ENCODE assay signal across 9 mouse cellular contexts in the genomic region with DNA sequence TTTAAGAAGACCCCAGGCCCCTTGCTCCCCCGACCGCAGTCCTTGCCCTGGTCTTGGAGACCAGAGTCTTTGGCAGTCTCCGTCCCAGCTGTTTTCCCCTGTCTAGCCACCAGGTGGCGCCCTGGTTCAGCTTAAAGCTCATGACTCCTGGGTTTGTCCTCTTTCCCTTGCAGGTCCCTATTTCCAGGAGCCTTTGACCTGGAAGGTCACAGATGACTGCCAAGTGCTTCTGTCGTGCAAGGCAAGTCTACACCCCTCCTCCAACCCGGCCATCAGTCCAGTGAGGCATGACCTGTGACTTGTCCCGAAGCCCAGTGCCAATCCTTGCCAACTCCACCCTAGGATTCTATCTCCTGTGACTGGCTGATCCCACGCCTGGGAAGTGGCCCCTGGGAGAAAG. TPM values are rescaled to one million over a fixed set of nuclear protein-coding genes. Genes with fewer than 3 reads are reported as not detected.
DNase-seq lines count a peak whose midpoint lies in the region; ATAC-seq and TF ChIP-seq lines count a peak whose summit lies in the region.
"Had no signal": no experiment of that assay in that cellular context is flagged by ENCODE, and none has a peak within 500 bp of the region (broad histone marks: within the 10 kb centered on the region; RNA-seq: fewer than 3 reads in every experiment).

No protein-coding gene starts in this region.

- no peak overlapping the region for H3K9ac ChIP-seq in kidney, postnatal 0 days (ENCODE audit: low read depth, low read length)
- H3K9ac ChIP-seq in liver, embryonic 11.5 days (ENCODE audit: low read depth, low read length), result no peak overlapping the region
- H3K9ac ChIP-seq: heart, embryonic 13.5 days had no signal

- H3K27ac ChIP-seq in kidney, postnatal 0 days, result no peak overlapping the region
- H3K27ac ChIP-seq in liver, embryonic 11.5 days (ENCODE audit: low read depth, low read length), result no peak overlapping the region
- H3K27ac ChIP-seq: heart, embryonic 13.5 days had no signal

- 11% methylated on average over 8 of the region's 8 CpGs for WGBS in kidney, postnatal 0 days
- 25% methylated on average over 8 of the region's 8 CpGs for WGBS in liver, embryonic 11.5 days

- no peak overlapping the region for H3K4me2 ChIP-seq in kidney, postnatal 0 days (ENCODE audit: low read length)
- no peak overlapping the region for H3K4me2 ChIP-seq in liver, embryonic 11.5 days
- H3K4me2 ChIP-seq: heart, embryonic 13.5 days had no signal

- H3K9me3 ChIP-seq in kidney, postnatal 0 days (replicated peaks; ENCODE audit: low read length), result no peaks in the 10 kb centered on the region
- H3K9me3 ChIP-seq in liver, embryonic 11.5 days (ENCODE audit: control insufficient read depth, low read length), result no peaks in the 10 kb centered on the region
- H3K9me3 ChIP-seq: heart, embryonic 13.5 days had no signal

- no peaks in the 10 kb centered on the region for H3K36me3 ChIP-seq in kidney, postnatal 0 days (ENCODE audit: insufficient read depth, low read length)
- H3K36me3 ChIP-seq in liver, embryonic 11.5 days (ENCODE audit: control insufficient read depth, insufficient read depth, low read length), result no peaks in the 10 kb centered on the region
- H3K36me3 ChIP-seq: heart, embryonic 13.5 days had no signal

- peak; percentile 98 for TF ChIP-seq CTCF in kidney, postnatal 0 days (IDR thresholded peaks at IDR 0.05; ENCODE audit: low read depth)

- DNase-seq in A20 (ENCODE audit: low read depth, low spot score), result peak; percentile 72
- peak; percentile 91 for DNase-seq in adrenal gland, adult 2 months
- peak; percentile 95 for DNase-seq in embryo, embryonic 10.5 days (ENCODE audit: low spot score)
- peak; percentile 92 to 97 for DNase-seq in heart, adult 18-20 months
- peak; percentile 94 for DNase-seq in kidney, postnatal 0 days (ENCODE audit: low spot score)
- peak; percentile 86 for DNase-seq in liver, embryonic 11.5 days (ENCODE audit: low spot score)
- peak; percentile 84 for DNase-seq in testis, postnatal 14 days (ENCODE audit: low spot score)

- no peaks in the 10 kb centered on the region for H3K27me3 ChIP-seq in kidney, postnatal 0 days (ENCODE audit: insufficient read depth, low read length)
- H3K27me3 ChIP-seq in liver, embryonic 11.5 days (replicated peaks; ENCODE audit: control insufficient read depth, insufficient read depth, low read length), result no peaks in the 10 kb centered on the region
- H3K27me3 ChIP-seq: heart, embryonic 13.5 days had no signal

- H3K4me3 ChIP-seq in kidney, postnatal 0 days (replicated peaks; ENCODE audit: low read depth, low read length), result no peak overlapping the region
- H3K4me3 ChIP-seq in liver, embryonic 11.5 days (ENCODE audit: low read depth, low read length), result no peak overlapping the region
- H3K4me3 ChIP-seq: heart, embryonic 13.5 days had no signal

- ATAC-seq in kidney, postnatal 0 days (replicated peaks; ENCODE audit: low FRiP score, low read depth), result peak; percentile 62
- peak; percentile 41; the same call in 1 of the 2 replicates for ATAC-seq in liver, embryonic 11.5 days (replicated peaks; ENCODE audit: low FRiP score)
- peak; percentile 62 for ATAC-seq in neutrophil, adult 5-6 weeks (ENCODE audit: extremely low read depth, insufficient number of reproducible peaks, low FRiP score, poor library complexity, severe bottlenecking)

- no peaks in the 10 kb centered on the region for H3K4me1 ChIP-seq in kidney, postnatal 0 days (replicated peaks; ENCODE audit: insufficient read depth, low read length)
- H3K4me1 ChIP-seq in liver, embryonic 11.5 days (replicated peaks; ENCODE audit: control insufficient read depth, insufficient read depth, low read length), result no peaks in the 10 kb centered on the region; the same call in 1 of the 2 replicates

RNA-seq across cellular contexts. Expression of gene Myom3, which starts 42.0 kb away (rescaled TPM):
- total RNA-seq in adrenal gland, adult 2 months (2021), result under 1 TPM; 0.40 to 0.55 TPM
- polyA plus RNA-seq in adrenal gland, adult 2 months (2012; rRNA removed), result 0.08 and 0.10 TPM in 2 replicates
- total RNA-seq in heart, adult 18-20 months (2021), result 1 to 10 TPM in 1 of 2 experiments, under 1 TPM in 1; 0.62 to 1.1 TPM
- 0.39 and 0.54 TPM in 2 replicates for polyA plus RNA-seq in kidney, postnatal 0 days (2015; fragmentation: Nextera tagmentation; extraction: Ambion mirVana)
- 0.11 TPM in 1 of 2 replicates, not detected in the other for polyA plus RNA-seq in liver, embryonic 11.5 days (2014; fragmentation: Nextera tagmentation; extraction: Ambion mirVana)
- total RNA-seq in neutrophil, adult 5-6 weeks (2017), result 0.12 TPM in 1 of 2 replicates, not detected in the other

RNA-seq across cellular contexts. Expression of gene Srsf10, which starts 54.0 kb away (rescaled TPM):
- total RNA-seq in adrenal gland, adult 2 months (2021), result 100 to 1,000 TPM in 1 of 2 experiments, 10 to 100 TPM in 1; 84.2 to 139 TPM
- 111 and 117 TPM in 2 replicates for polyA plus RNA-seq in adrenal gland, adult 2 months (2012; rRNA removed)
- 10 to 100 TPM; 40.6 to 50.5 TPM for total RNA-seq in heart, adult 18-20 months (2021)
- polyA plus RNA-seq in kidney, postnatal 0 days (2015; fragmentation: Nextera tagmentation; extraction: Ambion mirVana), result 192 and 194 TPM in 2 replicates
- polyA plus RNA-seq in liver, embryonic 11.5 days (2014; fragmentation: Nextera tagmentation; extraction: Ambion mirVana), result 233 and 249 TPM in 2 replicates
- 306 and 325 TPM in 2 replicates for total RNA-seq in neutrophil, adult 5-6 weeks (2017)
